Mouse (Mus musculus) kidney, embryonic 15.5 days (tissue): ENCODE measurements around the gene Chrna5. TPM values are rescaled to one million over a fixed set of nuclear protein-coding genes. Genes with fewer than 3 reads are reported as not detected.

Source experiments
- polyA plus RNA-seq: library from polyadenylated mRNA; unstranded; fragments of >200 nt; fragmentation: Nextera tagmentation; extraction: Ambion mirVana; gene quantifications from 2 replicates; pipeline ENCODE4 v1.2.1, GENCODE M21; 2015

Gene Chrna5
- polyA plus RNA-seq, 1 experiment from 2014 or later: 1.0 TPM

Other genes starting within 250 kb of the Chrna5 start
- 151 and 160 TPM in 2 replicates for gene Wdr61, start 246.4 kb upstream of the Chrna5 start, polyA plus RNA-seq
- gene Crabp1, start 216.1 kb upstream of the Chrna5 start, polyA plus RNA-seq: 78.1 and 79.9 TPM in 2 replicates
- gene Ireb2, start 117.1 kb upstream of the Chrna5 start, polyA plus RNA-seq: 34.8 and 37.0 TPM in 2 replicates
- 9.0 and 9.5 TPM in 2 replicates for gene Hykk, start 63.6 kb upstream of the Chrna5 start, polyA plus RNA-seq
- gene Psma4, start 30.1 kb upstream of the Chrna5 start, polyA plus RNA-seq: 317 and 331 TPM in 2 replicates
- gene AY074887, start 29.9 kb upstream of the Chrna5 start, polyA plus RNA-seq: 1.4 TPM in 2 replicates
- gene Chrna3, start 45.7 kb downstream of the Chrna5 start, polyA plus RNA-seq: 1.0 and 1.6 TPM in 2 replicates
- gene Chrnb4, start 67.9 kb downstream of the Chrna5 start, polyA plus RNA-seq: 2.2 and 2.8 TPM in 2 replicates
- 30.2 and 33.7 TPM in 2 replicates for gene Ube2q2, start 168.0 kb downstream of the Chrna5 start, polyA plus RNA-seq
- gene Fbxo22, start 228.0 kb downstream of the Chrna5 start, polyA plus RNA-seq: 69.5 and 69.6 TPM in 2 replicates